Mouse (Mus musculus) E14TG2a.4 (cell line): ENCODE measurements at regions not wholly inside any gene's neighbourhood (a gene's known extent, or its start where the extent isn't known, plus 50 kb on each side); places are given as distances from the start of the nearest gene placed in this dataset.

Source experiments
- CTCF ChIP-seq: conservative IDR thresholded peaks from 2 replicates; pipeline ENCODE4 v1.5.1; 2014; ENCODE audit warnings: low read length
- NANOG ChIP-seq: IDR thresholded peaks from 2 replicates; pipeline ENCODE4 v1.6.1; 2014; ENCODE audit warnings: borderline replicate concordance, low read length, mixed read lengths
- POU5F1 ChIP-seq: IDR thresholded peaks from 2 replicates; pipeline ENCODE4 v1.6.1; 2014; ENCODE audit warnings: low read length, borderline replicate concordance

DNA sequence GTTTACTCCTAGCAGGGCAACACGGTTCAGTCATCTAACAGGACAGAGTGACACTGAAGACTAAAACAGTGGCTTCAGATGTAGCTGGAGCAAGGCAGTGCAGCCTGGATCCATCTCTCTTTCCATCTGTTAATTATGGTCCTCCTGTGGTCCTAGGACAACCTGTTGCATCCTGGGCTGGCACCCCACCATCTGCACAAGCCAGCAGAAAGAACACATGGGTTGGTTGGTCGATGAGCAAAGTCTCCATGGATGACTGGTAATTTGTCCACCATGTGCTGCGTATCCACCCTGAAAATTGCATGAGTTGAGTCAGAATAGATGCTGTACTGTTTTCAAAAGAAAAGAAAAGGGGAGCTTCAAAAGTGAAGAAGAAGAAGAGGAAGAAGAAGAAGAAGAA lies 138.4 kb upstream of the Tox3 start:
- no peak for TF ChIP-seq CTCF
- no peak for TF ChIP-seq NANOG
- no peak for TF ChIP-seq POU5F1
